Mouse (Mus musculus): Measurements from ENCODE around the gene Orc5. TPM values are rescaled to one million over a fixed set of nuclear protein-coding genes. Genes with fewer than 3 reads are reported as not detected.

Gene Orc5
- polyA plus RNA-seq, 1 experiment, result 12.6 TPM

DNA sequence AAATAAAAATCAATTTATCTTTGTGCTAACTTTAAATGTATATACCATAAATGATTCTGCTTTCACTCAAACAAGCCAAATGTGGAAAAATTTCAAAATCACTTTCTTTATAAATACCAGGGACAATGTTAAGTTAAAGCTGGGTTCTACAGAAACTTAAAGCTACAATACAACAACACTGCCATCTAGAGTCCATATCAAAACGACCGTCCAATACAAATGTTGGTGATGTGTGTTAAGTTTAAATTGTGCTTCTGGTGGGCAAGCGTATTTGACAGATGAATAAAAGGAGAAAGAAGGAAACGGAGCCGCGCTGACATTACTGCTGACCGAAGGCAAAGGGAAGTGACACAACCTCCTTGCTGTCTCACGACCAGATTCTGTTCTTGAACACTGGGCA lies 38.4 kb downstream of the Orc5 start:
- H3K79me2 ChIP-seq (ENCODE audit: control insufficient read depth, insufficient read depth), result no peaks in the 10 kb centered on the region
- H3K27me3 ChIP-seq (ENCODE audit: control insufficient read depth, insufficient read depth, insufficient read length), result no peaks in the 10 kb centered on the region
- H3ac ChIP-seq (ENCODE audit: control insufficient read depth, insufficient read length, low read depth), result no peak overlapping the region
- no peak for TF ChIP-seq MYOD1 (IDR thresholded peaks at IDR 0.05; ENCODE audit: control insufficient read depth, insufficient read length, low read depth)
- TF ChIP-seq FOSL1 (IDR thresholded peaks at IDR 0.05; ENCODE audit: insufficient read depth, low read length, poor library complexity, severe bottlenecking), result no peak
- TF ChIP-seq USF1 (IDR thresholded peaks at IDR 0.05; ENCODE audit: low read depth), result no peak
- no peaks in the 10 kb centered on the region for H3K79me3 ChIP-seq (ENCODE audit: low read depth)
- H3K4me3 ChIP-seq (ENCODE audit: insufficient read depth, poor library complexity, severe bottlenecking), result no peak overlapping the region
- peaks cover 20% of the 10 kb centered on the region for H3K36me3 ChIP-seq (ENCODE audit: control insufficient read depth, insufficient read depth)

DNA sequence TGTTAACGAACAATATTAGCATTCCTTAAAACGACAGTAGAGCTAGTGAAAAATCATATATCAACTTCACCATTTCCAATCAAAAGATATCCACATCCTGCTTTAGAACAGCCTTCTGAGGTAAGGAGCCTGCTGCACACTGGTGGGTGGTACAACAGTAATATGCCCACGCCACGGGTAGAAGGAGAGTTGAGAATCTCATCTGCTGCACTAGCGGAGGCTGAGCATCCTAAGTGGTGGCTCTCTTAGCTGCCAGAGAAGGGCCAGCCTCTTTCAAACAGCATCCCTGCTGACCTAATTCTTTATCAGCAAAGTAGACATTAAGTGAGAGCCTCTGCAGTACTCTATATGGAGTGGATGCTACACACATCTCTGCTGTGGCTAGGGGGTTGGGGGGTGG lies 41.7 kb downstream of the Orc5 start:
- H3K79me2 ChIP-seq (ENCODE audit: control insufficient read depth, insufficient read depth), result no peaks in the 10 kb centered on the region
- H3ac ChIP-seq (ENCODE audit: control insufficient read depth, insufficient read length, low read depth), result no peak overlapping the region
- no peak overlapping the region for H3K4me3 ChIP-seq (ENCODE audit: insufficient read depth, poor library complexity, severe bottlenecking)
- H3K27me3 ChIP-seq (ENCODE audit: control insufficient read depth, insufficient read depth, insufficient read length), result no peaks in the 10 kb centered on the region
- peaks cover 8% of the 10 kb centered on the region for H3K36me3 ChIP-seq (ENCODE audit: control insufficient read depth, insufficient read depth)
- H3K79me3 ChIP-seq (ENCODE audit: low read depth), result no peaks in the 10 kb centered on the region
- no peak for TF ChIP-seq CTCF (IDR thresholded peaks at IDR 0.05; ENCODE audit: control insufficient read depth, insufficient read depth, insufficient read length)
- TF ChIP-seq CEBPB (IDR thresholded peaks at IDR 0.05; ENCODE audit: low read depth), result no peak
- no peak for TF ChIP-seq MYOG (IDR thresholded peaks at IDR 0.05; ENCODE audit: control insufficient read depth, extremely low read depth, insufficient read length)
- no peak for TF ChIP-seq MAX (IDR thresholded peaks at IDR 0.05)
- no peak for TF ChIP-seq USF1 (IDR thresholded peaks at IDR 0.05; ENCODE audit: low read depth)
- TF ChIP-seq FOSL1 (IDR thresholded peaks at IDR 0.05; ENCODE audit: insufficient read depth, low read length, poor library complexity, severe bottlenecking), result no peak
- TF ChIP-seq MYOD1 (IDR thresholded peaks at IDR 0.05; ENCODE audit: control insufficient read depth, insufficient read length, low read depth), result no peak

DNA sequence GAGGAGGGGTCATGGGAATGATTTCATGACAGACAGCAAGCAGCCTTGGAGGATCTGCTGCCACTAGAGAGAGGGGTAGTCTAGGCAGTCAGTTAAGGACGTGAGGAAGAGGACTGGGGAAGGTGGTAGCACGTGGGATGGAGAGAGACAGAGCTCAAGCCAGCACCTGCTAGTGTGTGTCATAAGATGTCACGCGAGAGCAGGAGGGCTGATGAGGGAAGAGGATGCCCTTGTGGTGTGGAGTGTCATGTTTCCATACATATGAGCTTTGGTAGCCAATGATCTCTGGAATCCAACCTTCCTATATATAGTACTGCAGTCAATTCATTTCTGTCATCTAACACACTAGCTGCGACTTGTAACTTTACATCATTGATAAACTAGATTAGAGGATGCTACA lies 50.8 kb downstream of the Orc5 start:
- H3K4me3 ChIP-seq (ENCODE audit: insufficient read depth, poor library complexity, severe bottlenecking), result no peak overlapping the region
- H3ac ChIP-seq (ENCODE audit: control insufficient read depth, insufficient read length, low read depth), result no peak overlapping the region
- TF ChIP-seq MYOG (IDR thresholded peaks at IDR 0.05; ENCODE audit: control insufficient read depth, extremely low read depth, insufficient read length) (no peak), FOSL1 (IDR thresholded peaks at IDR 0.05; ENCODE audit: insufficient read depth, low read length, poor library complexity, severe bottlenecking) (no peak), CTCF (IDR thresholded peaks at IDR 0.05; ENCODE audit: control insufficient read depth, insufficient read depth, insufficient read length) (no peak), CEBPB (IDR thresholded peaks at IDR 0.05; ENCODE audit: low read depth) (no peak), MYOD1 (IDR thresholded peaks at IDR 0.05; ENCODE audit: control insufficient read depth, insufficient read length, low read depth) (peak; percentile 30), USF1 (IDR thresholded peaks at IDR 0.05; ENCODE audit: low read depth) (no peak), MAX (IDR thresholded peaks at IDR 0.05) (no peak)
- H3K27me3 ChIP-seq (ENCODE audit: control insufficient read depth, insufficient read depth, insufficient read length), result no peaks in the 10 kb centered on the region
- H3K79me2 ChIP-seq (ENCODE audit: control insufficient read depth, insufficient read depth), result no peaks in the 10 kb centered on the region
- H3K36me3 ChIP-seq (ENCODE audit: control insufficient read depth, insufficient read depth), result peaks cover 24% of the 10 kb centered on the region
- no peaks in the 10 kb centered on the region for H3K79me3 ChIP-seq (ENCODE audit: low read depth)

- Histone ChIP-seq H3K79me3 (ENCODE audit: low read depth) (no peaks in the 10 kb centered on the region), H3K4me3 (ENCODE audit: insufficient read depth, poor library complexity, severe bottlenecking) (no peak overlapping the region), H3K79me2 (ENCODE audit: control insufficient read depth, insufficient read depth) (no peaks in the 10 kb centered on the region), H3K27me3 (ENCODE audit: control insufficient read depth, insufficient read depth, insufficient read length) (no peaks in the 10 kb centered on the region), H3ac (ENCODE audit: control insufficient read depth, insufficient read length, low read depth) (no peak overlapping the region), H3K36me3 (ENCODE audit: control insufficient read depth, insufficient read depth) (peaks cover 13% of the 10 kb centered on the region)
- no peak for TF ChIP-seq FOSL1 (IDR thresholded peaks at IDR 0.05; ENCODE audit: insufficient read depth, low read length, poor library complexity, severe bottlenecking)
- no peak for TF ChIP-seq MYOG (IDR thresholded peaks at IDR 0.05; ENCODE audit: control insufficient read depth, extremely low read depth, insufficient read length)
- no peak for TF ChIP-seq MYOD1 (IDR thresholded peaks at IDR 0.05; ENCODE audit: control insufficient read depth, insufficient read length, low read depth)
- TF ChIP-seq CEBPB (IDR thresholded peaks at IDR 0.05; ENCODE audit: low read depth), result no peak
- no peak for TF ChIP-seq USF1 (IDR thresholded peaks at IDR 0.05; ENCODE audit: low read depth)
- TF ChIP-seq CTCF (IDR thresholded peaks at IDR 0.05; ENCODE audit: control insufficient read depth, insufficient read depth, insufficient read length), result no peak
- no peak for TF ChIP-seq MAX (IDR thresholded peaks at IDR 0.05)
Observed at GRCm38 (mm10) chr5:22491088-22491487, 59.1 kb downstream of the Orc5 start.

DNA sequence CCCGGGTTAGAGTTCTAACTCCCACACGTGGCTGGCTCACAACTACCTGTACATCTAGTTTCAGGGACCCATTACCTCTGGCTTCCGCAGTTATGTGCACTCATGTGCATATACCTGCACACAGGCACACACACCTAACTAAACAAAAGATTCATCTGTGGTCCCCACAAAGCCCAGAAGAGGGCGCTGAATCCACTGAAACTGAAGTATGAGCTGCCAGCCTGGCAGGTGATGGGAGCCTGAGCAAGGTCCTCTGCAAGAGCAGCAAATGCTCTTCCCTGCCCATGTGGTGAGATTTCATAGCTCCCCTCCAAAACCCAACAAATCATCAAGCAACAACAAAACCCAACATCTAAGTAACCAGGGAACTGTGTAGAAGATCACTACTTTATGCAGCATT lies 61.1 kb downstream of the Orc5 start:
- Histone ChIP-seq H3ac (ENCODE audit: control insufficient read depth, insufficient read length, low read depth) (no peak overlapping the region), H3K79me3 (ENCODE audit: low read depth) (no peaks in the 10 kb centered on the region), H3K79me2 (ENCODE audit: control insufficient read depth, insufficient read depth) (no peaks in the 10 kb centered on the region), H3K36me3 (ENCODE audit: control insufficient read depth, insufficient read depth) (peaks cover 23% of the 10 kb centered on the region), H3K27me3 (ENCODE audit: control insufficient read depth, insufficient read depth, insufficient read length) (no peaks in the 10 kb centered on the region), H3K4me3 (ENCODE audit: insufficient read depth, poor library complexity, severe bottlenecking) (no peak overlapping the region)
- no peak for TF ChIP-seq CEBPB (IDR thresholded peaks at IDR 0.05; ENCODE audit: low read depth)

- no peaks in the 10 kb centered on the region for H3K27me3 ChIP-seq (ENCODE audit: control insufficient read depth, insufficient read depth, insufficient read length)
- no peaks in the 10 kb centered on the region for H3K79me3 ChIP-seq (ENCODE audit: low read depth)
- no peak overlapping the region for H3ac ChIP-seq (ENCODE audit: control insufficient read depth, insufficient read length, low read depth)
- no peak overlapping the region for H3K4me3 ChIP-seq (ENCODE audit: insufficient read depth, poor library complexity, severe bottlenecking)
- H3K36me3 ChIP-seq (ENCODE audit: control insufficient read depth, insufficient read depth), result peaks cover 23% of the 10 kb centered on the region
- TF ChIP-seq CEBPB (IDR thresholded peaks at IDR 0.05; ENCODE audit: low read depth), result no peak
- no peak for TF ChIP-seq MYOD1 (IDR thresholded peaks at IDR 0.05; ENCODE audit: control insufficient read depth, insufficient read length, low read depth)
- TF ChIP-seq MYOG (IDR thresholded peaks at IDR 0.05; ENCODE audit: control insufficient read depth, extremely low read depth, insufficient read length), result no peak
- H3K79me2 ChIP-seq (ENCODE audit: control insufficient read depth, insufficient read depth), result no peaks in the 10 kb centered on the region
Observed at GRCm38 (mm10) chr5:22486601-22487206, 63.5 kb downstream of the Orc5 start.

All from C2C12 (cell line).